Mouse (Mus musculus) spleen, adult 2 months (tissue): ENCODE data around the gene Ddc.

ENCODE experiments used
- CTCF ChIP-seq: fragments of 200-500 bp; IDR thresholded peaks from 2 replicates; pipeline ENCODE4 v1.5.1; 2011; ENCODE audit warnings: mild to moderate bottlenecking, inconsistent platforms; ENCODE audit not compliant: insufficient read depth, insufficient read length, insufficient replicate concordance; ENCODE audit errors: extremely low read depth
- POLR2A ChIP-seq: fragments of 200-500 bp; IDR thresholded peaks from 2 replicates; pipeline ENCODE4 v1.6.1; 2011; ENCODE audit warnings: low read depth, low read length, inconsistent platforms

DNA sequence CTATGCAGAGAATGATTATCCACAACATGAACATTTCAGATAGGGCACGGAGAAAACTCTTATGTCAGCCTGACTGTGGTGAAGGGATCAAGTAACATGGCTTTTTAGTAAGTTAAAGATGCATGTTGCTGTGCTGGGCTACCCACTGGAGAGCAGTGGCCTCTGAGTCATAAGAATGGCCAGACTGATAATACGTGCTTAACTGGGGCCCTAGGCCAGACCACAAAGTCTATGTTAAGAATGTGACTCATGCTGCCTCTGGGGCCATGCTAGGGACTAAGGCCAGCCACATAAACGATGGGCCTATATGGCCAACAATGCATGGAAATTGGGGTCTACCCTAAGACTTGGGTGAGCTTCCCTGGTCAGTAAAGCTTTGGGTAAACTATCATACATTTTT, 41.7 kb upstream of the Ddc start:
- TF ChIP-seq CTCF (no peak), POLR2A (no peak)
